Mouse (Mus musculus) stomach, postnatal 0 days (tissue): Measurements from ENCODE around the gene B3gat3. TPM values are rescaled to one million over a fixed set of nuclear protein-coding genes. Genes with fewer than 3 reads are reported as not detected.
A peak's percentile ranks its signal among the peaks of the same experiment; 100 is the strongest.

Experiments
- ATAC-seq: fragments of 200-750 bp; cut with Nextera tagmentation; 2 replicates; pipeline ENCODE4 v1.8.0; 2017; ENCODE audit not compliant: low FRiP score, low TSS enrichment
- DNase-seq: peaks from one replicate; pipeline ENCODE4 v3.0.0-alpha.2; 2016; ENCODE audit warnings: low spot score
- H3K27ac ChIP-seq: fragments of 300-500 bp; sonication (generic); replicated peaks from 2 replicates; pipeline ENCODE4 v1.5.1; 2014; ENCODE audit warnings: mild to moderate bottlenecking, control low read depth
- H3K27me3 ChIP-seq: fragments of 300-500 bp; sonication (generic); 2 replicates; pipeline ENCODE4 v1.6.1; 2014; ENCODE audit warnings: low read length; ENCODE audit not compliant: control insufficient read depth, insufficient read depth
- H3K36me3 ChIP-seq: fragments of 300-500 bp; sonication (generic); 2 replicates; pipeline ENCODE4 v1.6.1; 2014; ENCODE audit warnings: low read length, mixed read lengths; ENCODE audit not compliant: control insufficient read depth, insufficient read depth
- H3K4me1 ChIP-seq: fragments of 300-500 bp; sonication (generic); replicated peaks from 2 replicates; pipeline ENCODE4 v1.6.1; 2014; ENCODE audit warnings: antibody characterized with exemption; ENCODE audit not compliant: control insufficient read depth, insufficient read depth
- H3K4me2 ChIP-seq: fragments of 300-500 bp; sonication (generic); replicated peaks from 2 replicates; pipeline ENCODE4 v1.6.1; 2014; ENCODE audit warnings: low read depth, mild to moderate bottlenecking, control low read depth, moderate library complexity
- H3K4me3 ChIP-seq: fragments of 300-500 bp; sonication (generic); 2 replicates; pipeline ENCODE4 v1.5.1; 2014; ENCODE audit warnings: low read depth, low read length, control low read depth
- H3K9ac ChIP-seq: fragments of 300-500 bp; sonication (generic); 2 replicates; pipeline ENCODE4 v1.6.1; 2014; ENCODE audit warnings: mild to moderate bottlenecking, low read length, control low read depth, mixed read lengths
- H3K9me3 ChIP-seq: fragments of 300-500 bp; sonication (generic); 2 replicates; pipeline ENCODE4 v1.6.1; 2016; ENCODE audit warnings: low read length; ENCODE audit not compliant: control insufficient read depth
- CTCF ChIP-seq: IDR thresholded peaks from 2 replicates; pipeline ENCODE4 v1.5.1; 2016; ENCODE audit warnings: antibody characterized with exemption, low read depth, mild to moderate bottlenecking, moderate library complexity
- EP300 ChIP-seq: optimal IDR thresholded peaks from 2 replicates; pipeline ENCODE3; 2016; ENCODE audit warnings: antibody characterized with exemption
- WGBS: fragments of 180-500 bp; shearing (Covaris S2); extraction: QIAGEN DNeasy Blood & Tissue Kit; methylation state at CpG from one replicate; pipeline ENCODE4 v1.1.7; 2014; 5-methylcytosine and 5-hydroxymethylcytosine counted together
- polyA plus RNA-seq: library from polyadenylated mRNA; unstranded; fragments of >200 nt; fragmentation: Nextera tagmentation; extraction: Ambion mirVana; gene quantifications from 2 replicates; pipeline ENCODE4 v1.2.1, GENCODE M21; 2015

B3gat3 gene
- polyA plus RNA-seq, 1 experiment from 2014 or later = 24.7 TPM

DNA sequence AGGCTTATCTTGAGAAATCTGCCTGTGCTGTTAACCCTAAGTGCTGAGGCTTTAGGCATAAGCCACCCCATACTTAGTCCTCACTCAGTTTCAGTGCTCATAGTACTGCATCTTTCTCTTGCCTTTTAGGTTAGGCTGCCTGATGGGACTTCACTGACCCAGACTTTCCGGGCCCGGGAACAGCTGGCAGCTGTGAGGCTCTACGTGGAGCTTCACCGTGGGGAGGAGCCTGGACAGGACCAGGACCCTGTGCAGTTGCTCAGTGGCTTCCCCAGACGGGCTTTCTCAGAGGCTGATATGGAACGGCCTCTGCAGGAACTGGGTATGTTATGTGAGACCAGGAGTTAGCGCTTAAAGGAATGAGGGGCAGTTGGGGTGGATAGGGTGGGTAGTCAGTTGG is 45.1 kb upstream of the B3gat3 start:
- Histone ChIP-seq H3K27ac (peak overlapping the region; percentile 78), H3K9me3 (no peaks in the 10 kb centered on the region), H3K4me1 (0 out of 2 replicates have a peak, but pooled peaks cover 6% of the 10 kb centered on the region), H3K4me2 (no peak overlapping the region), H3K9ac (no peak overlapping the region), H3K36me3 (peaks cover 27% of the 10 kb centered on the region), H3K27me3 (no peaks in the 10 kb centered on the region), H3K4me3 (no peak overlapping the region)
- DNase-seq = peak; percentile 40
- 73% methylated on average over 7 of the region's 7 CpGs for WGBS
- ATAC-seq = no peak
- no peak for TF ChIP-seq EP300
- no peak for TF ChIP-seq CTCF

DNA sequence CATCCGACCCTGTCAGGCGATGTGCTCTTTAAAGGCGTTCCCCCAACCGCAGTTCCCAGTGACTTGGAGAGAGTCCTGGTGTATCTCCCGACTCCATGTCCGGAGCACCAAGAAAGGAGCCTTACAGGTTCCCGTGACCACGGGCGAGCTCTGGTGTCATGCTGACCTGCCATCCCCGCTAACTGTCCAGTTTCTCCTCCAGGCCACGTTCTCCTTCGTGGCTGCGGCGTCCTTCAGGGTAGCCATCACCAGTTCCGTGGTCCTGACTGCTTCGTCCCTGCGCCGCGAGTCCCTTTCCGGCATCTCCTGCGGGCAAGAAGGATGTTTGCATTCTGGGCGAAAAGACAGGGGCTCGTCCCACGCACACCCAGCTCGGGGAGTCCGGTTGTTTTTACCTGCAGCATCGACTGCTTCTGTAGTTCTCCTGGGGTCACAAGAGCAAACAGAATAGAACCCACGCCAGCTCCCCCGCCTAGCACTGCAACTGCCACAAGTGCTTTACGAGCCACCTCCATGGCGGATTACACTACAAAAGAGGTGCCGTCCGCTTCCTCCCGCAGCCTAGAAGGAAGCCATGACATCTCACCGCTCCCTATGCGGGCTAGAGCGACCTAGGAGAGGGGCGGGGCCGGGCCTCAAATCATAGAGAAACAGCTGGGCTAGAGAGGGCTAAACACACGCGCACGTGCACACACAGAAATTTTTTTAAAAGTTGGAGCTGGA is 39.7 kb upstream of the B3gat3 start, which contains the start of gene Uqcc3:
Gene Uqcc3 (minus strand): TSS at position 613 of the 723 bp plus-strand sequence.
- Histone ChIP-seq H3K4me3 (peak within 1 kb of the TSS; percentile 82), H3K27ac (peak within 1 kb of the TSS; percentile 92), H3K9ac (peak within 1 kb of the TSS; percentile 83), H3K27me3 (no peaks in the 10 kb centered on the region), H3K9me3 (no peaks in the 10 kb centered on the region), H3K4me1 (no peaks in the 10 kb centered on the region), H3K36me3 (peaks cover 8% of the 10 kb centered on the region; the same call in 1 of the 2 replicates), H3K4me2 (peak within 1 kb of the TSS; percentile 79)
- peak; percentile 90 for DNase-seq
- WGBS = under 1% methylated on average over 42 of the region's 42 CpGs
- TF ChIP-seq CTCF (no peak), EP300 (no peak)
- ATAC-seq = peak; percentile 94

DNA sequence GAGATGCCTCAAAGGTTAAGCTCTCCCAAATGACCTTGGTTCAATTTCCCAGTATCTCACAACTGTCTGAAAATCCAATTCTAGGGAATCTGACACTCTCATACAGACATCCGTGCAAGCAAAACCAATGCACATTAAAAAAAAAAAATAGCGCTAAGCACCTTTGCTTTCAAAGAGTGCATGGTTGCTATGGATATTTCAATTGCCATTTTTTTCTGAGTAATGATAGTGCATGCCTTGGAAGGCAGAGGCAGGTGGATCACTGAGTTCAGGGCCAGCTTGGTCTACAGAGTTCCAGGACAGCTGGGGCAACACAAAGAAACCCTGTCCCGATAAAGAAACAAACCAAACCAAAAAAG is 39.2 kb upstream of the B3gat3 start:
- TF ChIP-seq CTCF (no peak), EP300 (no peak)
- peak; percentile 14 for ATAC-seq

DNA sequence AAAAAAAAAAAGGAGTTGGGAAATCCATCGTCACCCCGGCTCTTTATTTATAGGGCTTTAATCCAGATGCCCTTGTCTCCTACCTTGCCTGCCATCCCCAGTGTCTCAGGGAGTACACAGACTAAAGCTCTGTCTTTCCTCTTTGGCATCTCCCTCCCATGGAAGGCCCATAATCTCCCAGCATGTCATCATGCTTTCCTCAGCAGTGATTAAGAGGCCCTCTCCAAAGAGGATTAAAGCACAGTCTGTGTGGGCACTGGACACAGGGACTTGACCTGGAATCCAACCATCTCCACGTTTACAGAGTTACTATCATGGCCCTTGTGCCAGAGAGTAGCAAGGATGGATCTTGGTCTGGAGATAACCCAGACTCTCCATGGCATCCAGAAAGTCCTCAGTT is 36.6 kb upstream of the B3gat3 start, which contains the start of the genes Lbhd1 and Gm49403:
Gene Lbhd1 (plus strand): TSS at position 117 of the 400 bp plus-strand sequence.
Gene Gm49403 (plus strand): TSS at position 315 of the 400 bp plus-strand sequence.
- no peak within 1 kb of the TSS for H3K27ac ChIP-seq
- no peak for ATAC-seq
- H3K36me3 ChIP-seq = no peaks in the 10 kb centered on the region
- TF ChIP-seq CTCF (no peak), EP300 (no peak)
- H3K4me2 ChIP-seq = no peak within 1 kb of the TSS
- 80% methylated on average over 3 of the region's 3 CpGs for WGBS
- H3K27me3 ChIP-seq = no peaks in the 10 kb centered on the region
- H3K4me3 ChIP-seq = no peak within 1 kb of the TSS
- H3K9ac ChIP-seq = no peak within 1 kb of the TSS
- no peaks in the 10 kb centered on the region for H3K9me3 ChIP-seq
- peaks cover 4% of the 10 kb centered on the region; the same call in 1 of the 2 replicates for H3K4me1 ChIP-seq
- DNase-seq = no peak

More for the DNA sequence above, 39.2 kb upstream of the B3gat3 start:
- H3K9ac ChIP-seq = peak overlapping the region; percentile 83; the same call in 1 of the 2 replicates
- peaks cover 3% of the 10 kb centered on the region; the same call in 1 of the 2 replicates for H3K36me3 ChIP-seq
- no peaks in the 10 kb centered on the region for H3K4me1 ChIP-seq
- DNase-seq = no peak
- H3K9me3 ChIP-seq = no peaks in the 10 kb centered on the region
- H3K27ac ChIP-seq = no peak overlapping the region
- peak overlapping the region; percentile 82 for H3K4me3 ChIP-seq
- H3K27me3 ChIP-seq = no peaks in the 10 kb centered on the region
- WGBS = 6% methylated on average over 3 of the region's 3 CpGs
- peak overlapping the region; percentile 79 for H3K4me2 ChIP-seq

DNA sequence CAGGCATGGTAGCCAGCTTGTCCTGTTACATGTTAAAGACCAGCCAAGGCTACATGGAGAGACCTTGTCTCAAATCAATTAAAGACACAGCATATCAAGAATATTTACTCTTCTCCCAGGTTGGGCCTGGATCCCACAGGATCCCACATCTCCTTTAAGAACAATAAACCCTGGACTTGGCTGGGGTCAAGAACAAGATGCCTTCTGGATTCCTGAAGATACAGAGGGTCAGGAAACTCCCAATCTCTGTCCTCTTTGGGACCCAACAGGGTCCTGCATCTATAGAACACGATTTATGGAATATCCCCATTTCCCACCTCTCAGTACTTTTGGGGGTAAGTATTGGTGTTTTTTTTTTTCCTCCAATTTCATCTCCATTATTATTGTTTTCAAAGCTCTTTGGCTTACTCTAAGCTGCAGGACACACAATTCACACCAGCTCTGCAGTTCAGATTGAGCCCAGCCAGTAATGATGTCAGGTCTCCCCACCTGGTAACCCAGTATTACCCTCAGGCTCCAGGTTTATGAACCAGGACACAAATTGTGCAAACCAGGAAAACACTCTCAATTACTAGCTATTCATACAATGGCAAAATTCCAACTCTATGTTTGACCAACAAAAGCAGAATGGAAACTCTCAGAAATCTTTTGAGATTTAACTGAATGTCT is 33.1 kb upstream of the B3gat3 start:
- no peak overlapping the region for H3K4me3 ChIP-seq
- no peak overlapping the region; the same call in 1 of the 2 replicates for H3K27ac ChIP-seq
- H3K36me3 ChIP-seq = no peaks in the 10 kb centered on the region
- TF ChIP-seq EP300 = no peak
- no peak for TF ChIP-seq CTCF
- H3K9ac ChIP-seq = no peak overlapping the region
- DNase-seq = no peak
- WGBS = 55% methylated on average over 1 of the region's 1 CpGs
- H3K27me3 ChIP-seq = no peaks in the 10 kb centered on the region
- H3K4me2 ChIP-seq = no peak overlapping the region; the same call in 1 of the 2 replicates
- peaks cover 4% of the 10 kb centered on the region; the same call in 1 of the 2 replicates for H3K4me1 ChIP-seq
- no peaks in the 10 kb centered on the region for H3K9me3 ChIP-seq
- no peak for ATAC-seq
